Mouse (Mus musculus) myocyte (in vitro differentiated cells): ENCODE measurements around the gene Bst2.
A peak's percentile ranks its signal among the peaks of the same experiment; 100 is the strongest.

ENCODE experiments used
- E2F4 ChIP-seq: IDR thresholded peaks from one replicate; pipeline ENCODE4 v1.6.1; 2011; ENCODE audit warnings: mild to moderate bottlenecking, control low read depth, moderate library complexity; ENCODE audit not compliant: insufficient read depth
- MAX ChIP-seq: IDR thresholded peaks from one replicate; pipeline ENCODE4 v1.6.1; 2011; ENCODE audit warnings: low read depth, mild to moderate bottlenecking, control low read depth
- MYOG ChIP-seq, 3 experiments: IDR thresholded peaks; one replicate each; pipeline ENCODE4 v1.6.1; 2011; ENCODE audit warnings: control low read depth in 2 of 3, low read depth in 2 of 3, mild to moderate bottlenecking in 2 of 3; ENCODE audit not compliant: insufficient read length in 2 of 3, control insufficient read depth in 1 of 3, insufficient read depth in 1 of 3
- POLR2A ChIP-seq: IDR thresholded peaks from one replicate; pipeline ENCODE4 v1.6.1; 2011; ENCODE audit warnings: low read depth, mild to moderate bottlenecking, control low read depth, moderate library complexity; ENCODE audit not compliant: insufficient read length
- TCF3 ChIP-seq: IDR thresholded peaks from one replicate; pipeline ENCODE4 v1.6.1; 2011; ENCODE audit warnings: low read depth, control low read depth; ENCODE audit not compliant: insufficient read length

GRCm38 (mm10) chr8:71495039-71495438 is 42.2 kb downstream of the Bst2 start:
- no peak for TF ChIP-seq E2F4
- peak in 2 of 3 experiments; percentile 33 to 76 for TF ChIP-seq MYOG (IDR thresholded peaks at IDR 0.05; ENCODE audit: control insufficient read depth in 1 of 3, insufficient read depth in 1 of 3, insufficient read length in 2 of 3, low read depth in 2 of 3)
- TF ChIP-seq POLR2A: no peak
- no peak for TF ChIP-seq TCF3
- TF ChIP-seq MAX: no peak
